Mouse (Mus musculus) adrenal gland, postnatal 14 days (tissue): ENCODE results near the gene Cntn4. TPM values are rescaled to one million over a fixed set of nuclear protein-coding genes. Genes with fewer than 3 reads are reported as not detected.

Source experiments
- DNase-seq: peaks from one replicate; pipeline ENCODE4 v3.0.0; 2021; ENCODE audit warnings: mixed read lengths
- total RNA-seq: library from RNA; stranded (reverse); gene quantifications from 2 replicates; pipeline ENCODE4 v1.2.3, GENCODE M21; 2021

Cntn4 gene
- total RNA-seq, 1 experiment from 2014 or later, result 3.7 TPM

DNA sequence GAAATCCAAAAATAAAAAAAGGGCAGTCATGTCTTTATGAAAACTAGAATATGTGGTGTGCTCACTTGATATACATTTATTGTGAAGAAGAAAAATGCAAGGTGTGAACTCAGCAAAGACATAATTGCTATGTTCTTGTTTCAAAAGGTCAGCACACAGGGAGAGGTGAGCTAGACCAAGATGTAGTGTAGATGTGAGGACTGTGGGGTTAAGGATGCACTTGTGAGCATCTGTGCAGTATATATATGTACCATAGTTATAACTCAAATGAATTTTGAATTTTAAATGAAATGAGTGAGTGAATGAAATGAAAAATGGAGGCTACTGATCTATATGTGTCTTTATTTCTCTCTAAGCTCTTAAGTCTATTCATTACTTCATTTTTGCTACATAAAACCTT lies 401.2 kb downstream of the Cntn4 start:
- no peak for DNase-seq

DNA sequence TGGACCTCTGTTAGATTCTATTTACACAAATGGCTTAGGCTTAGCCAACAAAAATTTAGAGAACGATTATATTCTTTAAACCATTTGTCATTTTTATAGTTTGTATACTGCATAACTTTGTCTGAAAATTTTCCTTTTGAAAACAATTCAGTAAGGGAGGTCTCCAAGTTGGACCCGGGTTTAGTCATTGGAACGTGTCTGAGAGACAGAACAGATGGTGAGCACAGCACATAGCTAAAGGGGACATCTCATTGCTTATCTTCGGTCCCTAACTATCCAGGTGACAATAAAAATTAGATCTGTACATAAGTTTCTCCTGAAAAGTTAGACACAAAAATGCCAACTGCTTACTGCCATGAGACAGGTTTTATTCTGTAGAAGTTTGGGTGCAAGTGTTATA lies 420.4 kb downstream of the Cntn4 start:
- no peak for DNase-seq

DNA sequence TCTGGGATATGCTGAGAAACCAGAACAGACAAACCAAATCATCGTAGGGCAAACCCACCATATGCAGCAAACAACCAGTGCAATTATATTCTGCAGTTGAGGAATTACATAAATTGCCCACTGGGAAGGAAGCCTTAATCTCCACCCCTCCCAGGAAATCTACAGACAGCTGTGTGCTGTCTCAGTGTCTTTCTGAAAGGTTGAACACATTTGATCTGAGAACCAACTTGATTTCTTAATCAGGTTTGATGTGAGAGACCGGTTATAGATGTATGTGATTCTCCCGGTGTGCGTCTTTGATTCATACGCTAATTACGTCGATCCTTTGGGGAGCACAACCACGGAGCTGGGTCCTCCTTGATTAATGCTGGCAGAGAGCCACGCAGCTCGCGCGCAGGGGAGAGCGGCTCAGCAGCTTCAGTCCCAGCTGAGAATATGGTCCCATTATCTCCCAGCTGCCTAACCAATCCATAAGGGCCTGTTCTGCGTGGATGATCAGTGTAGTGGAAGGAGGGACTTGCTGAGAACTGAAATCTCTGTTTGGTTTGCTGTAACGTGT lies 441.1 kb downstream of the Cntn4 start:
- peak; percentile 55 for DNase-seq

DNA sequence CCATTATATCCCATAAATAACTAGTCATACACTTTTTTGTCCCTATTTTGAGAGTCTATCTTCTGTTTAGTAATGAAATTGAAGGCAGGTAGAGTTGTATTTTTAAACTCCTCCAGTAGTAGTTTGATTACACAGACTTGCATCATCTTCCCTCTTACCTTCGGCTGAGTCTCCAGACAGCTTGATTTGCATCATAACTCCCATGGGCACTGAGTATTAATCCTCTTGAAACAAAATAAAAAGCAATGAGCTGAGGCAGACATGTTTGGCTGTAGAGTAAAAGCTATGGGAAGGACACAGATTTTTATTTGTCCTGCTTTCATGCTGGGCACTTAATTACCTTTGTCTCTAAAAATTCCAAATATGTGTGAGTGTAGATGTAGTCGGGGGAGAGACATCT lies 476.1 kb downstream of the Cntn4 start:
- DNase-seq, result no peak

DNA sequence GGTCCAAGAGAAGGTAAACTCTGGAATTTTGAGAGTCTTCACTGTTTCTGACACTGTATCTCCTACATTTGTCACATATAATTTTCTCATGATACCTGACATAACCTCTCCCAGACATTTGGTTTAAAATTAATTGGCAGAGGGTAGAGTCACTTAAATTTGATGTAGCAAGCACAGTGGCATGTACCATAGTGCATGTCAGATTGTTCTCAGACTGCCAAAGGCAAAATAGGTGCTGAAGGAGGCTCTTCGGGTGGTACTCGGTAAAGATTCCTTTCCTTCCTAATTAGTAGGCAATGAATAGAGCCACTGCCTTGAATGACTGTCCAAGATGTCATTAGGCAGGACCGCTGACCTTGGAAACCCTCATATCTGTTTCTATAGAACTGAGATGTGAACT lies 477.9 kb downstream of the Cntn4 start:
- no peak for DNase-seq

DNA sequence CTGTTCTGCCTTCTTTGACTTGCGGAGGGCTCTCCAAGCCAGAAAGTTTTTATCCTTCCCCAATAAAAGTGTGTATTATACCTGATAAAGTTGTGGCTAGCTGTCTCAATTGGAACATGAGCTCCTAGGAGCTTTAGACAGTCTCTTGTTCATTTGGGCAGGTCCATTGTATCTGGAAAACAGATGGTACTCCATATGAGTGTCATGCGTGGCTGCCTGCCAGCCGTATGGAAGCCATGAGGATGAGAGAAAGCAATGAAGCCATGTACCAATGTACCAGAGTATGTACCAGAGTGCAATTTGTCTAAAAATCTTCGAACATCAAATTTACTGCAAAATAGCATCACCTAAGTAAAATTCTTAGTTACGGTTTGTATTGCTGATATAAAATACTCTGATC lies 500.1 kb downstream of the Cntn4 start:
- DNase-seq, result no peak

DNA sequence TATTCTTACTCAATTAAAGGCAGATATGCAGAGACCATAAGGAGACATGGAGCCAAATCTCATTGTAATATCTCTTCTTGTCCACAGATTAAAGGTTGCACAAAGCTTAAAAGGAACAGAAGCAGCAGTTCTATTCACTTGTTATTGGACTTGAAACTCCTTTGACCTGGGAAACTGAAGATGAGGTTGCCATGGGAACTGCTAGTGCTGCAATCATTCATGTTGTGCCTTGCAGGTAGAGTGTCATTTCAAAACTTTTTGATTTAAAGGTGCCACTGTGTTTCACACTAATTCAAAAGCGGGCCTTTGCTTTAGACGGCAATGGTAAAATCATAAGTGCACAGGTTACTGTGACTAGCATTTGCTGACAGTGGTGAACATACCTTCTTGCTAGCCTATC lies 504.1 kb downstream of the Cntn4 start:
- DNase-seq, result no peak

DNA sequence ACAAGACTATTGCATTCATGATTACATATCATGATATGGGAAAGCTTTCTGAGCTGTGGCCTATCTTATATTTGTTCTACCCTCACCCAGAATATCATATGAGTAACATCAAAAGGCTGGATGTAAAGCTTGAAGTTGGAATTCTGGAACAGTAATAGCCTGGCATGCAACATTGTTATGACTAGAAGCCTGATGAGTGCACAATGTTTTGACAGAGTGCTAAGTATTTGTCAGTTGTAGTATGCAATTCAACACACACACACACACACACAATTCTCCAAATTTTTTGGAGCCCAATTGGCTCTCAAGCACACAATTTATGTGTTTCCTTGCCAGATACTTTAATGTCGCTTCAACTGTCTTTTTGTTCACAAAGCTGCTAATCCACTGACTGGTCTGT lies 523.5 kb downstream of the Cntn4 start:
- DNase-seq, result no peak

DNA sequence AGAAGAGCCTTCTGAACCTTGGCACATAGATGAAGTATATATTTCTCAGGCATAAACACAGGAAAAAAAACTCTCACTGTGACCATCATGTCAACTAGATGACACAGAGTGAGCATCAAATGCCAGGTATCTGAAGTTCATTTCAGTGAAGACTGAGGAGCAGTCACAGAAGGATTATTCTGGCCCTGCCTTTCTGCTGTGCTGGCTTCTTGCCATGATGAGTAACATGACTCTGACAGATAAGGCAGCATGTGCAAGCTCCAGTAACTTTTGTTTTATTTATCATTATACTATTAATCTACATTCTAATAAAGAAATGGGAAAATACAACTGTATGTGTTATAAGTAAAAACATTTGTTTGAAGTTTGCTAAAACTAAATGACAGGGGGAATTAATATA lies 529.9 kb downstream of the Cntn4 start:
- DNase-seq, result peak; percentile 64

DNA sequence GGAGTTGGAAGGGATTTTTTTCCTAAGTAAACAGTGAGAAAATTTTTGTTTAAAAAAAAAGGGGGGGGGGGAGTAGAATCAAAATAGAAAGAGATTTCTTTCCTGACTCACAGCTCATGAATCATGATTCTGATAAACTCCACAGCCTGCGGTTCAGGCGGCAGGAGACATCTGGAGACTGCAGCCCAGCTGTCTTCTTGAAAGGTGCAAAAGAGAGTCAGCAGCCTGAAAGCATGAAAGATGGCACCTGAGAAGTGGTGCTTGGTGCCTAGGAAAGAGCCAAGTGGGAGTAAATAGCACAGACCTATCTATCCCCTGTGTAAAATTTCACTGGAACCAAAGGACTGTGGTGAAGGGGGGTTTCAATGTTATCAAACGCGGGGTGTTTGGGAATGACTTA lies 535.6 kb downstream of the Cntn4 start:
- no peak for DNase-seq

DNA sequence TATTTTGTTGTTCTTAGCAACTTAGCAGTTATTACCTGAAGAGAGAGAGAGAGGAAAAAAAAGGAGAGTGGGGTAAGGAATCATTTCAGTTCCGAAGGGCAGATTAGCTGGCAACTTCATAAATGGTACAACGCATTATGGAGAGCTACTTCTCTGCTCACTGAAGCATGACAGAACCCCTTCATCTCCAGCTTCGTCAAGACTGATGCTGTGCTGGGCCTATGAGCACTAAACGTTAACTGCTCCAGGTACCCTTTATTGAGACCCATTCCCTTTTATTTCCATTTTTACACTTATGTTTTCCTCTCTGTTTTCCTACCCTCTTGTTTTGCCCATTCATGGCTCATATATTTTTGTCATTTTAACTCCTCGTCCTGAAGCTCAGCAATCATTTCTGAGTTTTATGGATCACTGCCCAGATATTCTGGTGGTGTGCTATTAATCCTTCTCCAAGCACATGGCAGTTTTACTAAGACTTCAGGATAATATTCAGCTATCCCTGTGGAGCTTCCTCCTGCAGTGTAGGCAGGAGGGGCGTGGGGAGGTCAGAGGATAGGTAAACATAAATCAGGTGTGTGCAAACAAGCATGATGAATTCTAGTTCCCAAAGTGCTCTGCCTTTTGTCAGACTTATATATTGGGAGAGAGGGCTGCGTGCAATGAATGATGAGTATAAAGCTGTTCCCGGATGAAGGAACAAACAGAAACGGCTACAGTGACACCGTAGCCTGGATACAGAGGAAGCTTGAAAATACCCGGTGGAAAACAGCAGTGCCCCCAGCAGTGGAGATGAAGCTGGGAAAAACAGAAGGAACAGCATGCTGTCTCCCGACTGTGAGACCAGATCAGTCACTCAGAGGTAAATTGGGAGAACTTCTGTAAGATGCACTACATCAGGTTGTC lies 559.8 kb downstream of the Cntn4 start:
- no peak for DNase-seq

DNA sequence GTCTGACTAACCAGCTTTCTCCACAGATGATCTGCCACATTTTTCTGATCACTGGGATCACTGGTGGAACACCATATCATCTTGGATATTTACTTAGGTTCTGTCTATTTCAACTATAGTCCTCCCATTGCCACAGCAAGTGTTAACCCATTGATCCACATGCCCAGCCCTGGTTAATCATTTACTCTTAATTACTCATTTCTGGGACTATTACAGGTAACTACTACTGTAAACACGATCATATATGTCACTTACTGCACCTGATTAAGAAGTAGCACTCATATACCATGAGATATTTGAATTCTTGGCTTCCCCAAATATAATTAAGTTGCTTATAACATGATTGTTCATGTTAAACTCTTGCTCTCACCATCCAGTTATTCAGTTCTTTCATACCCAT lies 564.1 kb downstream of the Cntn4 start:
- DNase-seq, result no peak

DNA sequence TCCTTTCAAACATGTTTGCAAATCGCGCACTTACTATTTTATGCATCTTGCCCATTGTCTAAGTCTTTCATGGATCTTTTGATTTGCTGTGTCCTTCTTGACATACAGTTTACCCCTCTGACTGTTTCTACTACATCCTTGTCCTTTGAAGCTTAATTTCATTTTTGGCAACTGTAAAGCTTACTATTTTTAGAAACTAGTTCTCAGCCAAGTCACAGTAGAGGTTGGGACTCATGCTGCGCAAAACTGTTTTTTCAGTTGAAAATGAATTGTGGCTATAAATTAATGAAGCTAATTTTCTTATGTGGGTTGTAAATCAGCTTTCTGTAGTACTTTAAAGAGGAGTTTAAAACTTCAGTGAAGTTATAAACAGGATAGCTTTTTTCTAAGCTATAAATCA lies 585.9 kb downstream of the Cntn4 start:
- DNase-seq, result no peak

DNA sequence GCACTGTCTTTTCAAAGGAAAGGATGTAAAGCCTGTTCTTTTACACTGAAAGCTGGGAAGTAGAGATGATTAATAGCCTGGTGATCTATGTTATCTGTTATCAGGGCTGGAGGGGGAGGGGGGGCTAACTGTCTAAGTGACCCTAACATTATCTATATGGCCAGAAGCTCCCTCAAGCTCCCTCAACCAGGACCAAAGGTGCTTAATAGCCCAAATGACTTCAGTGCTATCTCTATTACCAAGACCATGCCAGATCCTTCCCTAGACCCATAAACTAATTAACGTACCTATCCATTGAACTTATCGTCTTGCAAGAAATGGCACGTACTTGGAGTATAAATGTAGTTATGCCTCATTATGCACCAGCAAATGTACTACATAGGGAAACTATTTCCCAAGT lies 588.0 kb downstream of the Cntn4 start:
- DNase-seq, result no peak

DNA sequence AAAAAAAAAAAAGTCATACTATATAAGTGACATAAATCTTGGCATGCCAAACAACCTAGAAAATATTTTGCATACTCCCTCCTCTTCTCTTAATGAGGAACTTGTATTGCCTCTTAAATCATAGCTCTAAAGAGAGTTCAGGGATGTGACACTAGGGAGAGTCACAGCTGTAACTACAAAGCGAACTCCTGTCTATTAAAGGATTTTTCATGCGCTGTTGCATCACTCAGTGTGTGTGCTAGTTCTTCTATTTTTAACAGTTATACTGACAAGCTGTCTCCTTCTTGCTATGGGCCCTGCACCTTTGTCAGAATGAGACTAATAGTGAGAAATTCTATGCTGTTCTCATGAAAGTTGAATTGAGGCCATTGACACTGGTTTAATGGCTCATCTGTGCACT lies 588.8 kb downstream of the Cntn4 start:
- DNase-seq, result no peak

DNA sequence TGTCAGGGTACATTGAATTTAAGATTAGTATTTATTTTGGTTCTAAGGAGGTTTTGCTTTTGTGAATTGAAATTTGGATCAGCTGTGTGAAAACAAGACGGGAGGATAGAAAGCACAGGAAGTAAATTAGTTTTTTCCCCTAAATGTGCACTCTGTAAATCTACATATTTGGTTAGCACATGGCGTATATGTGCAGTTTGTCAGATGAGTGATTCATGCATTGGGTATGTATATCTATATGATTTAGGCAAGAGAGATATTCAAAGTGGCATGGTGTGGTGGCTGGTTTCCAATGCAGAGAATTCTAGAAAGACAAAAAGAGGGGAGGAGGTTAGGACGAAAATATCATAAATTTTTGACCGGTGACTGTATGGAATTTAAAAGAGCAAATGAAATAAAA lies 591.3 kb downstream of the Cntn4 start:
- DNase-seq, result no peak

DNA sequence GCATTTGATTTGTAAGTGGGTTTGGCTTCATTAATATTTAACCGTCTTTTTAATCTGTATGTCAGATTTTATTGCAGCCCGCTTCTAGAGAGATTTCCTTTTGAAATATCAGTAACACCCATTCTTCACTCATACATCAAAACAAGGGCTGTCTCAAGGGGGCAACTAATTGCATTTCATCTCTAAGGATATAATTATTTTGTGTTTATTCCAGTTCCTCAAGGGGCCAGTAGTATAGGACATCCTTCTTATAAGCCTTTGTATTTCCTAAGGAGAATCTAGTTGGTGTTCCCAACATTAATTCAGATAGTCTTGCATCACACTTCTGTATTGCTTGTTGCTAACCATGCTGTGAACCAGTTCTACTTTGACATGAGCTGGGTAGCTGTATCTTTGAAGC lies 599.7 kb downstream of the Cntn4 start:
- no peak for DNase-seq

DNA sequence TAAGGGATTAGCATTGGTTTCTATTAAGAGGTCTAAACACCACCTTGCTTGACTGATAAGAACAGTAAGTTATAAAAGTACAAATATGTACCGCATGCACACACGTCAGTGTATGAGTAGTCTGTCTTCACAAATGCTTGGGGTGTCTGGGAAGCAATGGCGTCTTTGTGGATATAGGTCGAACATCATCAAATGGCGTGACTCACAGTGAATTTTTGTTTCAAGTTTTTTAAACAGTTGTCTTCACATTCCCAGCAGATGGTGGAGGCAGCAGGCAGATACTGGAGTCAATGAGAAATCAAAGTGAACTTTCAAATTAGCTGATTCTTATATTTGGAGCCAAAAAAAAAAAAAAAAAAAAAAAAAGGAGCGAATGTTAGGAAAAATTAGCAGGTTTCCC lies 604.2 kb downstream of the Cntn4 start:
- DNase-seq, result no peak

DNA sequence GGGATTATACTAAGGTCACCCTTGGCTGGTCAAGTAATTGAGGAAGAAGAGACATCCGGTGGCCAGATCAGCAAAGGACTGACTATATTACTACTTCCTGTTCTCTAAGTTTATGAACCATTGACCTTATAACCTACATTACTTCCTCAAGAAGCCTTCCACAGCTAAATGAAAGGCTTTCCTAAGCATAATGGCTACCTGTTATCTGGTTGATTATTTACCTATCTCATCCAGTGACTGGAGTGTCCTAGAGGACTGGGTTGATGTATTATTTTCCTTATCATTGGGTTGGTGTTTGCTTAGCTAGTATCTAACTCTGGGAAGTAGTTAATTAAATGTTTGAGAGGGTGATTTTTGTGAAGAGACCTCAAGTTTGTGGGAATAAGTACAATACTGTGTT lies 606.4 kb downstream of the Cntn4 start:
- DNase-seq, result no peak

DNA sequence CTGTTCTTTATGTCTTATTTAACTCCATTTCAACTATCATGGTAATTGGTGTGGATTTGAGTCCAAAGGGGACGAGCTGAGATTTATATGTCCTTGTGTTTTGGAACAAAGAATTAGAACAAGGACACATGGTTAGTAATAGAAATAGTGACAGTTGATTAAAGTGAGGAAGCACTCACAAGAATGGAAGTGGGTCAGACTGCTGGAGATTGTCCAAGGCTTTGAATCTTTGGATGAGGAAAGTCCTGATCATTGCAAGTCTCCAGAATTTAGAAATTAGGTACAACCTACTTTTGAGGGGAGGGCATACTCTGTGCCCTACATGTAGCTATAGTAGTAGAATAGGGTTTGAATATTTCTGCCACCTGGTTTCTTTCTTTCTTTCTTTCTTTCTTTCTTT lies 622.0 kb downstream of the Cntn4 start:
- DNase-seq, result peak; percentile 51

DNA sequence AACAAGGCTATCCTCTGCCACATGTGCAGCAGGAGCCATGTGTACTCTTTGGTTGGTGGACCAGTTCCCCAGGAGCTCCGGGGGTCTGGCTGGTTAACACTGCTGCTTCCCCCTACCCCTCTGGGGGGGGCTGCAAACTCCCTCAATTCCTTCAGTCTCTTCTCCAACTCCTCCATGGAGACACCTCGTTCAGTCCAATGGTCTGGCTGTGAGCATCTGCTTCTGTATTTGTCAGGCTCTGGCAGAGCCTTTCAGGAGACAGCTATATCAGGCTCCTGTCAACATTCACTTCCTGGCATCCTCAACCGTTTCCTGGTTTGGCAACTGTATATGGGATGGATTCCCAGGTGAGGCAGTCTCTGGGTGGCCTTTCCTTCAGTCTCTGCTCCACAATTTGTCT lies 622.7 kb downstream of the Cntn4 start:
- no peak for DNase-seq

DNA sequence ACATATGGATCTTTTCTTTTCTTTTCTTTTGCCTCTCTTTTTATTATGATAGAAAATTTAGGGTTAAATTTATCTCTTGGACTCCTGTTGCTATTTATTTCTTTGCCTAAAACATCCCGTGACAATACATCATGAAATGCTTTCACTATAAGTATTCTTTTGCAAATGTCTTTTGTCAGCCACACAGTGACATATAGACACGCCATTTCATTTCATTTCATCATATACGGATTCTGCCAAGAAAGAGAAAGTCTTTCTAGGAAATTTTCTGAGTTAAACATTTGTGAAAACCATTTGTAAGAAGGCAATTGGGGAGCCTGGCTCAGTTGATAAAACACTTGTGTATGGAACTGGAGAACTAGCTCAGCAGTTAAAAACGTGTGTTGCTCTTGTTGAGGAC lies 625.0 kb downstream of the Cntn4 start:
- no peak for DNase-seq

DNA sequence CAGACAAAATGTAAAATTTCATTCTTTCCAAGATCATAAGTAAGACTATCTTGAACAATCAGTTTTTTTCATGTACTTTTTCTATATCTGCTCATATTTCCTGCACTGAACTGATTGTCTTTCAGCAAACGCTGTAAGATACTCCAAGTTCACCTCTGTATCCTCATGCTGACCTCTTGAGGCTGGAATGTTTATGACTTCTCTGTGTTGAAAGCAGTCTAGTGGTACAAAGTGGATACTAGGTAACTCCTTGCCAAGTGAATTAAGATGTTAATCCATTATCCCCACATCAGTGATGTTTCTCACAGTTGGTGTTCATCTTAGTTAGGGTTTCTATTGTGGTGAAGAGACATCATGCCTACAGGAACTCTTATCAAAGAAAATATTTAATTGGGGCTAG lies 651.5 kb downstream of the Cntn4 start:
- DNase-seq, result peak; percentile 5

DNA sequence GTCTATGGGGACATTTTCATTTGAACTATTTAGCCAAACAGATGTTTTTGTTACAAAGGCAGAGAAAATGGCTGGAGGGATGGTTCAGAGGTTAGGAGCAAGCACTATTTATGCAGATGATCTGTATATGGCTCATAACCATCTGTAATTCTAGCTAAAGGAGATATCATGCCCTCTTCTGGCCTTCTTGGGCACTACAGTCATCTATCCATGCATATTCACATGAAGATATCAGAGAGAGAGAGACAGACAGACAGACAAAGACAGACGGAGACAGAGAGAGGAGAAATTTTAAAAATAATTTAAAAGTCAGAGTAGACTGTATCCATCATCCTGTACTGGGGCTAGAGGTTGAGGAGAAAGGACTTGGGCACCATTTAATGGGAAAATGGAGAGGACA lies 652.2 kb downstream of the Cntn4 start:
- DNase-seq, result peak; percentile 25
